Mouse (Mus musculus) olfactory bulb, adult 2 months (tissue): Measurements from ENCODE around the gene Pced1b.

ENCODE experiments used
- CTCF ChIP-seq: fragments of 200-500 bp; IDR thresholded peaks from 2 replicates; pipeline ENCODE4 v1.5.1; 2012; ENCODE audit warnings: low read depth, mild to moderate bottlenecking, low read length, moderate library complexity; ENCODE audit not compliant: insufficient read depth
- POLR2A ChIP-seq: fragments of 200-500 bp; IDR thresholded peaks from 2 replicates; pipeline ENCODE4 v1.6.1; 2012; ENCODE audit warnings: mild to moderate bottlenecking, low read depth, low read length, moderate library complexity; ENCODE audit not compliant: insufficient read depth

GRCm38 (mm10) chr15:97267094-97267695 is 20.3 kb downstream of the Pced1b start:
- no peak for TF ChIP-seq CTCF
- no peak for TF ChIP-seq POLR2A
